Mouse (Mus musculus): ENCODE measurements around the gene Kdm2b.

Gene Kdm2b

GRCm38 (mm10) chr5:122926341-122926740, 63.3 kb downstream of the Kdm2b start:
- no peak for DNase-seq (ENCODE audit: low spot score)

GRCm38 (mm10) chr5:122925534-122925958, 64.1 kb downstream of the Kdm2b start:
- no peak for DNase-seq (ENCODE audit: low spot score)

DNA sequence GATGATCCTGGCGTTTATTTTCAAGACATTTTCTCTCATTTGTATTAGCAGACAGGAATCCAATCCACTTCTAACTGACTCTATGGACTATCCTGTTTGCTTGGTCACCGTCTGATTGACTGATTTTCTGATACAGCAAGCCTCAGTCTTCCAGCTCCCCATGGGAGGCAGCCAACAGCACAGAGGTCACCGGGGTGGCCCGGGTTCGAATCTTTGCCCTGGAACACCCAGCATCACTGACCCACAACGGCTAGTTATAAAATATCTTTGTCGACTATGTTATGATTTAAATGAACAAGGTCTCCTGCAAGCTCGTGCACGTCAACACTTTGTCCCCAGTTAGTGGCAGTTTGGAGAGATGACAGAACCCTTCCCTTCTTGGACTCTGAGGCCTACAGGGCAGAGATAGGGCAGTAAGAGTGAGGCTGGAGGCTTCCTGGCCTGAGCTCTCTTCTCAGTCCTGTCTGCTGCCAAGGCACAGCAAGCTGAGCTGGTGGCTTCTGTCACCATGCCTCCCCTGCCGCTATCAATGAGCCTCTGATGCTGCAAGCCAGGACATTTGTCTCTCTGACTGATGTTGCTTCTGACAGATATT, 65.7 kb downstream of the Kdm2b start:
- DNase-seq (ENCODE audit: low spot score) = no peak

DNA sequence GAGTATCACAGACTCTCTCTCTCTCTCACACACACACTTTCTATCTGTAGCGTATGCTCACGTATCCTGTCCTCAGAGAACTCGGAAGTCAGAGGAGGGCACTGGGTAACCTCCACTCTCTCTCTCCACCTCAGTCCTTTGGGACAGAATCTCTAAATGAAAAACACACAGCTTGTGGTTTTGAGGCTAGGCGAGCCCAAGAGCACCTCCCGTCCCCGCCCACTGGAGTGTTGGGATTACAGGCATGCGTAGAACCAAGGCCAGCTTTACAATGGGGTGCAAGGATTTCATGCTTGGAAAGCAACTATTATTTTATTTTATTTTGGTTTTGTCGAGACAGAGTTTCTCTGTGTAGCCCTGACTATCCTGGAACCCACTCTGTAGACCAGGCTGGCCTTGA, 67.7 kb downstream of the Kdm2b start:
- DNase-seq (ENCODE audit: low spot score) = no peak

DNA sequence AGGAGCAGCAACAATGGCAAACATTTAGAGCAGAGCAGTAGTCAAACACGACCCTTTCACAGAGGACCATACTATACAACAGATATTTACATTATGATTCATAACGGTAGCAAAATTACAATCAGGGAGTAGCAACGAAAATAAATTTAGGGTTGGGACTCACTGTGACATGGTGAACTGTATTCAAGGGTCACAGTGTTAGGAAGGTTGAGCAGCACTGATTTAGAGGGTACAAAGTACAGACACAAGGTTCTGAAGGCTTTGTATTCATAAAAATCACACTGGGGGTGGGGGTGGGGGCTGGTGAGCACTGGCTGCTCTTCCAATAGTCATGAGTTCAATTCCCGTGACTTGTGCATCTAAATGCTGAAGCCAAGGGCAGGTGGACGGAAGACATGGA, 69.1 kb downstream of the Kdm2b start:
- no peak for DNase-seq (ENCODE audit: low spot score)

DNA sequence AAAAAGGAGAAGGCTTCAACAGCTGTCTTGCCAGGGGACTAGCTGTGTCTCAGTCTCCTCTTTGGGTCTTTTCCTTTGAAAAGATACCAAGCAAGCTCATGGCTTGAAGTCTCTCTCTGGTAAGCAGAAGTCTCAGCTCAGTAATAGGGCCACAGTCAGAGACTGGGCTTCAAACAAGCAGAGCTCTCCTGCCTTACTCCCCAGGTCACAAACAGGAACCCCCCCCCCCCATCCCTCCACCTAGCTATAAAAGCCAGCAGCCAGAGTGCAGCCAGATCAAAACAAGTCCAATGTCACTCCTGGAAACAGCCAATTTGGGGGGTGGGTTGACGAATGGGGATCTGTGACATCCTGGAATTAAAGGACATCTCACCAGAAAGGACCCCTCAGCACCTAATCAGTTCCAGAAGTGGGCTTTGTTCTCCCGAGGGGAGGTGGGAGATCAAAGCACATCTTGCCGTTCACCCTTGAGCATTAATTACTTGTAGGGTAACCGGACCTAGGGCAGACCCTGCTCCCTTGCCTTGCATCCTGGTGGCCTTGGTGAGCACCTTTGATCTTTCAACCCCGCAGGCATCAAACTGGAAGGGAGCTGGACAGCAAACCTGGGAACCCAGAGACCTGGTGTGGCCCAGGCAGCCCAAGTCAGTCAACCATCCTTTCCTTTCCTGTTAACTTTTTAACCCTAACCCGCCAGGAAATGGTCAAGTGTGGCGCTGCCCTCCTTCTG, 71.5 kb downstream of the Kdm2b start:
- no peak for DNase-seq (ENCODE audit: low spot score)

GRCm38 (mm10) chr5:122916147-122916546, 73.5 kb downstream of the Kdm2b start:
- DNase-seq (ENCODE audit: low spot score) = peak; percentile 69

DNA sequence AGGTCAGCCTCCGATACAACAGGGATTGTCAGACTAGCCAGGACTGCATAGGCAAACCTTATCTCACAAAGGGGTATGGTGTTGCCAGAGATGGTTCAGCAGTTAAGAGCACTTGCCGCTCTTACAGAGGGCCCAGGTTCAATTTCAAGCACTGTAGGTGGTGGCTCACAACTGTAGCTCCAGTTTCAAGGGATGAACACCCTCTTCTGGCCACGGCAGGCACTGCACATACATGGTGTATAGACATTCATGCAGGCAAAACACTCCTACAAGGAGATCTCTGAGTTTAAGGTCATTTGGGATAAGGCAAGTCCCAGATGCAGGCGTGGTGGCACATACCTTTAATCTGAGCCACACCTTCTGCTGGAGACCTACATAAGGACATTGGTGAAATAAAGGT, 76.8 kb downstream of the Kdm2b start:
- DNase-seq (ENCODE audit: low spot score) = no peak

DNA sequence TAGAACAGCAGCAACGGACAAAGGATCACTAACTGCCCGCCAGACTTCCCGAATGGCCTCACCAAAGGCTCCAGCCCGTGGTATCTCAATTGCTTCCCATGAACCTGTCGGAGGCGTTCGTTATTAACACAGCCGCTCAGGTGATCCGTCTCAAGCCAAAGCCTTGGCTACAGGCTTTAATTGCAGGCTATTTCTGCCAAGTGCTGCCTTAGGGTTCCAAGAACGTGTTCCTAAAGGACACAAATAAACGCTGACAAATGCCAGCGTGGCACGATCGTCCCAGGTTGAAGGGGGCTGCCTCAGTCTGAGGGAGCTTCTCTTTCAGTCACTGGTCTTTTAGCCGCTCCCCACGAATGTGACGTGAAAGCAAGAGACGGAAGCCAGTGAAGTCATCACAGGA, 80.1 kb downstream of the Kdm2b start:
- no peak for DNase-seq (ENCODE audit: low spot score)

GRCm38 (mm10) chr5:122908001-122908400, 81.6 kb downstream of the Kdm2b start:
- no peak for DNase-seq (ENCODE audit: low spot score)

GRCm38 (mm10) chr5:122907182-122907581, 82.4 kb downstream of the Kdm2b start:
- DNase-seq (ENCODE audit: low spot score) = no peak

GRCm38 (mm10) chr5:122903165-122903564, 86.5 kb downstream of the Kdm2b start:
- no peak for DNase-seq (ENCODE audit: low spot score)

DNA sequence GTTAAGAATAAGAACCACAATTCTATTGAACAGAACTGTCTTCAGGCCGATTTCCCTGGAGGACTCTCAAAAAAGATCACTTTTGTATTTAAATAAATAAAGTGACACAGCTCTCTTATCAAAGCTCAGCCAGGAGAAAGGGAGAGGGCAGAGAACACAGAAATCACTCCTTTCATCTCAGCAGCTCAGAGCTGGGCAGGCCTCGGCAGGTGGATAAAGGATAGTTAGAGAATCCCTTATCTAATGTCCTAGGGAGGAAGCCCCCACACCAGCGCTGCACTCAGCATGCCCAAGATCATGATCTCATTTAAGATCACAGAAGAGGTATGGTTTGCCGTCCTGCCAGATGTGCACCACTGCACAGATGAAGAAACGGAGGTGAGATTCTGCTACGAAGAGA, 87.4 kb downstream of the Kdm2b start:
- DNase-seq (ENCODE audit: low spot score) = no peak

DNA sequence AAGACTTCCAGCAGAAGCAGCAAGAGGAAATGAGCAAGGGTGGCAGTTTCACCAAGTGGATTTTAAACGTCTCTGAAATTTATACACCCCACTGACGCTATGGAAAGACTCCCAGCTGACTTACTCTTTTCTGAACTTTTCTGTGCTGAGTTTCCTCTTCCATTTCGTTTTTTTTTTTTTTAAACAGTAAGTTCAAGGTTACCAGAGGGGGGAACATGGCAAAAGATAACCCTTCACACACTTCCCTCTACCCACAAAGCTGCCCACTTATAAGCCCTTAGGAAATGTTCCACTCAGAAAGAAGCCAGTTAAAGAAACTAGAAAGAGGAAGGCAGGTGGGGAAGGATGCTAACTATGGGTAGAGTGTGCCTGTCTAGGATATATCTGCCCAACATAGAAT, 88.0 kb downstream of the Kdm2b start:
- DNase-seq (ENCODE audit: low spot score) = no peak

DNA sequence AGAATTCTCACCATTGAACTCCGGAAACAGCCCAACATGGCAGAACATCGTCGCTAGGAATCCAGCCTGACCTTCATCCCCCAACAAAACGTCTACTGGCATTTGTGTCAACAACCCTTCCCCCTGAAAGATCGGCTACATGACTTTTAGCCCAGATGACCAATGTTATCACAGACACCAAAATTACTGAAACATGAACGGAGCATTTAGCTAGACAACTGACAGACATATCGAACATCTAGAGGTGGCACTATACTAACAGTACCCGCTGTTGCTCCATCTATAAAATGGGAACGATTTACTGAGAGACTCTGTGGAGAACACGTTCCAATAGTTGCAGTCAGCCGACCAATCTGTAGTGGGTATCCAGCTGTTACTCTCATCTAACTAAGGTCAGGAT, 88.4 kb downstream of the Kdm2b start:
- DNase-seq (ENCODE audit: low spot score) = no peak

DNA sequence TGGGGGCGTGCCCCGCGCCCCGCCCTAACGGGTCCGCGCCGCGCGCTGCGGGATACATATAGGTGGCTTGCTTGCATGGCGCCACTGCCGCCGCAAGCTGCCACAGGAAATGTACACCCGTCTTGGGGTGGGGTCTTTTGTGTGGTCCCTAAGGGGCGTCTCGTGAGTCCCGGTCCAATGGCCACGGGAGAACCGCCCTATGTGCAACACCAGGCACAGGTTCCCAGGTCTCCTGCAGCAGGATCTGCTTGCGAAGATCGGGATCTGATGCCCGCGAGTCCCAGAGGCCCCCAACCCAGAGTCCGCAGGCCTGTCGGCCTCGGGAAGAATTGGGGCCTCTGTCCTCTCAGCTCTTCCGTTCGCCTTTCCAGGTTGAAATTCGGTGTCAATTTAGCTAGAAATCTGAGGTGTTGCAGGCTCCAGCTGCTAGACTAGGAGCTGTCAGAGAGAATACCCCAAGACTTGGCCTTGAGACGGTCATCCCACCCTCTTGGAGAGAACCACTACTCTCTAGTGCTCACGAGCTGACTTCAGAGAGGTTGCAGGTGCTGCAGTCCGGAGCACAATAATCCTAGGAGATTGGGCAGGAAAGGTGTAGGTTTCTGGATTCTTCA, 89.0 kb downstream of the Kdm2b start:
- DNase-seq (ENCODE audit: low spot score) = no peak

DNA sequence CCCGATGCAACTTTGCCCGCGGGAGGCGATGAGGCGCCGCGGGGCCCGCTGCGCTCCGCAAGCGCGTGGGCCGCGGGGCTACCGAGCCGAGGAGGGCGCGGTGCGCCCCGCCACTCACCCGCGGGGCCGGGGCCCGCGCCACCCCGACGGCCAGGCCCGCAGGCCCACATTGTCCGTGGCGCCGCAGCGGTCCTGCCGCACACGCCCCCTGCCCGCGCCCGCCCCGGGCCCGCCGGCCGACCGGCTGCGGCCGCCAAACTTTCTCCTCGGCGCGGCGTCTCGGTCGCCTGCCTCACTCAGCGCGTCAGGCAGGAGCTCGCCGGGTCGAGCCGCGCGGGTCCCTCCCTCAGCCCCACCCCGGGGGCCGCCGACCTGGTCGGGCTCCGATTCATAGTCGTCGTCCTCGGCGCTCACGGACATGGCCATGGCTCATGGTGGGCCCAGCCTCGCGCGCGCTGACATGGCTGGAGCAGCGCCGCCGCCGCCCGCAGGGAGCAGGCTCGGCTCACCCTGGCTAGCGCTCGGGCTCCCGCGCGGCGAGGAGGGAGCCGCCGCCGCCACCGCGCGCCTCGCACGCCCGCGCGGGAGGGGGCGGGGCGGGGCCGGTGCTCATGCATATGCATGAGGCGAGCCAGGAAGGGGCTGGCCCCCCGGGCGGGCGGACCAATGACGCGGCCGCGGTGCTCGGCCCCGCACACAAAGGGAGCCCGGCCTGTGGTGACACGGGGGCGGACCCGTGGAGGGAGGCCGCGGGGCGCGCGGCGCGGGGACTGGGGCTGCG, 89.7 kb downstream of the Kdm2b start:
- peak; percentile 93 for DNase-seq (ENCODE audit: low spot score)

GRCm38 (mm10) chr5:122898963-122899776, 90.5 kb downstream of the Kdm2b start:
- peak; percentile 24 for DNase-seq (ENCODE audit: low spot score)

DNA sequence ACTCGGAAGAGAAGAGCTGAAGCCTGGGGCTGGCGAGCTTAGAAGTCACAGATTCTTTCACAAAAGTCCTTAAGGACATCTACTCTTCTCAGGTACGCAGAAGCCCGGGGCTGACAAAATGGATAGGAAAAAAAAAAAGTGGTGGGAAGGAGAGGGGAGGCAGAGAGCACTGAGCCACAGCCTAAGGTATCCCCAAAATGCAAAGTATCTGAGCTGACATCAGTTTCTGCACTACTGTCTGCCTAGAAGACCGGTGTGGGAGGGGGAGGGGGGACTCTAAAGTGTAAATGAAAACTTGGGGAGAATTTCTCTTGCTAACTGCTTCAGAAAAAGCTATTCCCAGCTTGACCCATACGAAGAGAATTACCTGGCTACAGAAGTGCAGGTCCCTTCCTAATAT, 91.5 kb downstream of the Kdm2b start:
- DNase-seq (ENCODE audit: low spot score) = no peak

- DNase-seq (ENCODE audit: low spot score) = no peak
These were observed 94.8 kb downstream of the Kdm2b start for GRCm38 (mm10) chr5:122894821-122895220.

DNA sequence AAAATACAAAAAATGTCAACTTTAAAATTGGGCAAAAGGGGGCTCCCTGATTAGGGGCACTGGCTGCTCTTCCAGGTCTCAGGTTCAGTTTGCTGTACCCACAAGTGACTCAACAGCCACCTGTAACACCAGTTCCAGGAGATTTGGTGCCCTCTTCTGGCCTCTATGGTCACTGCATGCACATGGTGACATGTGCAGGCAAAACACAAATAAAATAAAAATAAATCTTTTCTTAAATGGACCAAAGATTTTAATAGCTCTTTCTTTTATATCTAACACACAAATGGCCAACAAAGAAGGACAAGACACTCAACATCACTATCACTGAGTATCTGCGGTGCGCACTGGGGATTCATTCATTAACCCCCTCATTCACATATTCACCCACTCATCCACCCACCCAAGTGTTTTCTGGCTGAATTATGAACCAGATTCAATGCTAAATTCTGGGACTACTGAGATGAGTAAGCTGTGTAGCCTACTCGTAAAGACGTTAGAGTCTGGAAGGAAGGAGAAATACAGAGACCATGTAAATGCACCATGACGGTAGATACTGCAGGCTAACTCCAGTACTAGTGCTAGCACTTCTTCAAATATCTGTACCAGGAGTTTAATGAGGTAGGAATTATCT, 95.5 kb downstream of the Kdm2b start:
- DNase-seq (ENCODE audit: low spot score) = no peak

All from yolk sac, embryonic 10.5 days (tissue).